Mouse (Mus musculus): ENCODE data around the gene Allc. TPM values are rescaled to one million over a fixed set of nuclear protein-coding genes. Genes with fewer than 3 reads are reported as not detected.

The Allc gene
- total and polyA plus RNA-seq, 3 experiments, result not detected

DNA sequence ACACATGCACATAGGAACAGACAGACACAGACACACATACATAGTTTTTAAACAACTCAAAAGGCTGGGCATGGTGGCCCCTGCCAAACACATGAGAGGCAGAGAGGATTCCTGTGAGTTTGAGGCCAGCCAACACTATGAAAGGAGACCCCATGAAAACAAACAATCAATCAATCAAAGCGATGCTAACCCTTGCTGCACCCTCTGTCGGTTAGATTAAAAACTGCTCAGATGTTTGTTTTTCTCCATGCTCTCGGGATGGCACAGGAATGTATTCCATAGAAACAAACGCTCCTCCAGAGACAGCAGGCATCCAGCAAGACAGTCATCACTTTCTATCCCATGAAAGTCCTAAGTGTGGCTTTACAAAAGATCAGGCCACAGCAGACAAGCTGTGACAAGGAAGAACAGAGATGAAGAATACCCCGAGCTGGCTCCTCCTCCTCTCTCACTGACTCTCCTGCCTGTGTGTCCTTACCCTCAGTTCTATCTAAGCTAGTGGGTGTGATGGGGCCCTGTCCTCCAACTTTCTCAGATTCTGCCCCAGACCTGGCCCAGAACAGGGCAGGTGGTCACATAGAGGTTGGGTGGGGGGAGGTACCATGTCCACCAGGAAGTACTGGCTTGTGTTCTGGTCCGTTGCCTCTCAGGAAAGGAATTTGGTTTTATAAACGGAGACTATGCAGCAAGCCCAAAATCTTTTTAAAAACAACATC is 39.3 kb upstream of the Allc start:
- H3K36me3 ChIP-seq (replicated peaks in 1 of 2; ENCODE audit: control insufficient read depth in 1 of 2, insufficient read depth in 1 of 2, low read length in 1 of 2), result no peaks in the 10 kb centered on the region
- TF ChIP-seq IRF4 (IDR thresholded peaks at IDR 0.05; ENCODE audit: low read depth, low read length), result no peak
- 0 out of 4 replicates have a peak, but pooled peaks of 1 of the 2 experiments have one; percentile 1 for TF ChIP-seq CTCF (conservative IDR thresholded peaks at IDR 0.05 in 1 of 2, IDR thresholded peaks at IDR 0.05 in 1 of 2; ENCODE audit: low read depth in 2 of 2, low read length in 2 of 2)
- no peaks in the 10 kb centered on the region for H3K9me3 ChIP-seq (replicated peaks; ENCODE audit: low read length)
- in situ Hi-C loops (cut with MboI; ENCODE audit: low pct_ligation_motif_present, low pct_unique_long_range_greater_than_20kb, low sequenced_read_pairs) (no loop called here), dilution Hi-C loops (cut with MboI; ENCODE audit: extremely low pct_ligation_motif_present, extremely low pct_unique_long_range_greater_than_20kb, low sequenced_read_pairs) (no loop called here)
- H3K79me2 ChIP-seq (replicated peaks; ENCODE audit: control insufficient read depth, extremely low read depth, insufficient read depth, poor library complexity, severe bottlenecking), result no peaks in the 10 kb centered on the region
- H3K4me3 ChIP-seq (replicated peaks in 1 of 3; ENCODE audit: low read depth in 2 of 3, low read length in 2 of 3, poor library complexity in 1 of 3), result no peak overlapping the region
- H3K9ac ChIP-seq (ENCODE audit: insufficient read depth, low read depth), result no peak overlapping the region
- DNase-seq (ENCODE audit: extremely low read depth), result no peak
- peak overlapping the region; percentile 45; the same call in 1 of the 2 replicates for H3K4me2 ChIP-seq (ENCODE audit: insufficient read depth, low read depth, poor library complexity, severe bottlenecking)
- H3K27ac ChIP-seq (ENCODE audit: insufficient read depth, low read depth), result no peak overlapping the region
- 0 out of 4 replicates have a peak, but pooled peaks cover 0 to 3% of the 10 kb centered on the region in 2 experiments for H3K4me1 ChIP-seq (ENCODE audit: control insufficient read depth in 1 of 2, insufficient read depth in 2 of 2)
- H3K27me3 ChIP-seq (replicated peaks), result peaks cover 40% of the 10 kb centered on the region

DNA sequence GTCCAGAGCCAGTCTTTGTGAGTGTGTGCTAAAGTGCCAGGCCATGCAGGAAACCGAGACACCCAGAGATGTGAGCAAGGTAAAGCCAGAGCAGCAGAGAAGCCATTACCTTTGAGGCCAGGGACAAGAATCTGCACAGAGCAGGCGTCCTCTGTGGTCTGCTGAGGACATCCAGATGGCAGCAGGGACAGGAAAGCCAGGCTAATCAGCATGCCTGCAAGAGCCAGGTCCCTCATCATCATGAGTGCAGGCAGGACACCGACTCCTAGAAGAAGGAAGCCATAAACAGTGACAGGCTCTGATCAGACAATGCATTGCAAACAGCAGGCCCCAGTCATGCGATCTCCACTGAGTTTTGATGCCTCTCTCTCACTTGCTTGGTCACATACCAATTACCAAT is 35.0 kb upstream of the Allc start:
- TF ChIP-seq E2F4 (IDR thresholded peaks at IDR 0.05; ENCODE audit: insufficient replicate concordance, low read depth, low read length) (no peak), ZMIZ1 (IDR thresholded peaks at IDR 0.05; ENCODE audit: low read depth, low read length) (no peak), NELFE (IDR thresholded peaks at IDR 0.05; ENCODE audit: low read depth, low read length) (no peak), NRF1 (IDR thresholded peaks at IDR 0.05; ENCODE audit: low read depth, low read length) (no peak), ZNF384 (IDR thresholded peaks at IDR 0.05; ENCODE audit: low read depth, low read length) (no peak), ZKSCAN1 (IDR thresholded peaks at IDR 0.05; ENCODE audit: borderline replicate concordance, low read depth, low read length) (no peak), TCF12 (IDR thresholded peaks at IDR 0.05; ENCODE audit: low read depth, low read length) (no peak), RCOR1 (conservative IDR thresholded peaks at IDR 0.05; ENCODE audit: low read depth, low read length) (no peak), ETS1 (conservative IDR thresholded peaks at IDR 0.05; ENCODE audit: low read depth, low read length) (no peak), USF1 (IDR thresholded peaks at IDR 0.05; ENCODE audit: low read depth, low read length) (no peak), CHD2 (IDR thresholded peaks at IDR 0.05; ENCODE audit: low read length) (no peak), SMC3 (IDR thresholded peaks at IDR 0.05; ENCODE audit: low read depth, low read length) (no peak), MAX (IDR thresholded peaks at IDR 0.05; ENCODE audit: low read length) (no peak)
- no peak for DNase-seq (ENCODE audit: extremely low read depth)
- no peak overlapping the region for H3K4me3 ChIP-seq (replicated peaks in 1 of 3; ENCODE audit: low read depth in 2 of 3, low read length in 2 of 3, poor library complexity in 1 of 3)
- H3K79me2 ChIP-seq (replicated peaks; ENCODE audit: control insufficient read depth, extremely low read depth, insufficient read depth, poor library complexity, severe bottlenecking), result no peaks in the 10 kb centered on the region
- no peak overlapping the region for H3K4me2 ChIP-seq (ENCODE audit: insufficient read depth, low read depth, poor library complexity, severe bottlenecking)
- no peaks in the 10 kb centered on the region for H3K9me3 ChIP-seq (replicated peaks; ENCODE audit: low read length)
- no peak overlapping the region for H3K27ac ChIP-seq (ENCODE audit: insufficient read depth, low read depth)
- H3K4me1 ChIP-seq (ENCODE audit: control insufficient read depth in 1 of 2, insufficient read depth in 2 of 2), result 0 out of 4 replicates have a peak, but pooled peaks cover 0 to 3% of the 10 kb centered on the region in 2 experiments
- H3K36me3 ChIP-seq (replicated peaks in 1 of 2; ENCODE audit: control insufficient read depth in 1 of 2, insufficient read depth in 1 of 2, low read length in 1 of 2), result no peaks in the 10 kb centered on the region
- H3K27me3 ChIP-seq (replicated peaks), result peaks cover 38% of the 10 kb centered on the region
- H3K9ac ChIP-seq (ENCODE audit: insufficient read depth, low read depth), result no peak overlapping the region
- dilution Hi-C loops (cut with MboI; ENCODE audit: extremely low pct_ligation_motif_present, extremely low pct_unique_long_range_greater_than_20kb, low sequenced_read_pairs), result no loop called here
- in situ Hi-C loops (cut with MboI; ENCODE audit: low pct_ligation_motif_present, low pct_unique_long_range_greater_than_20kb, low sequenced_read_pairs), result no loop called here

Measured in CH12.LX (cell line).